Mouse (Mus musculus) erythroblast, embryonic 14.5 days (primary cell): ENCODE data around the gene Men1.

Source experiments
- GATA1 ChIP-seq: IDR thresholded peaks from 2 replicates; pipeline ENCODE4 v1.6.1; 2012; ENCODE audit warnings: low read length, inconsistent platforms, mixed read lengths
- TAL1 ChIP-seq: IDR thresholded peaks from 3 replicates; pipeline ENCODE4 v1.6.1; 2012; ENCODE audit warnings: low read length, inconsistent platforms, mixed read lengths

- TF ChIP-seq TAL1 (no peak), GATA1 (no peak)
Measured at GRCm38 (mm10) chr19:6339890-6340504, 5.2 kb downstream of the Men1 start.
